Mouse (Mus musculus) gastrocnemius, postnatal 14 days (tissue): ENCODE measurements around the gene Sema4d. TPM values are rescaled to one million over a fixed set of nuclear protein-coding genes. Genes with fewer than 3 reads are reported as not detected.

Source experiments
- DNase-seq: peaks from one replicate; pipeline ENCODE4 v3.0.0; 2021; ENCODE audit warnings: mixed read lengths
- intact Hi-C: fragments of 180-260 bp; cut with DNase I; formaldehyde crosslinking; loops from one replicate; pipeline ENCODE4 v1.15.1; 2025; ENCODE audit warnings: low total_unique reads
- total RNA-seq, 2 experiments: library from RNA; stranded (reverse); gene quantifications; 2 replicates each; pipeline ENCODE4 v1.2.3; 2021

Sema4d gene
- total RNA-seq, 2 experiments from 2014 or later: 126 to 130 TPM

- intact Hi-C loops: no loop called here
- no peak for DNase-seq
Observed at GRCm38 (mm10) chr13:51737949-51738513, 55.5 kb downstream of the Sema4d start.

GRCm38 (mm10) chr13:51737033-51737948 is 56.3 kb downstream of the Sema4d start:
- no peak for DNase-seq
- intact Hi-C loops: no loop called here

- DNase-seq: no peak
- intact Hi-C loops: no loop called here
Observed at GRCm38 (mm10) chr13:51736007-51736911, 57.3 kb downstream of the Sema4d start.

GRCm38 (mm10) chr13:51734556-51734955 is 59.0 kb downstream of the Sema4d start:
- no peak for DNase-seq
- intact Hi-C loops: no loop called here

GRCm38 (mm10) chr13:51732097-51732664 is 61.4 kb downstream of the Sema4d start:
- DNase-seq: no peak
- intact Hi-C loops: no loop called here

GRCm38 (mm10) chr13:51731474-51731873 is 62.1 kb downstream of the Sema4d start:
- peak; percentile 72 for DNase-seq
- intact Hi-C loops: no loop called here

- intact Hi-C loops: no loop called here
Observed at GRCm38 (mm10) chr13:51729887-51730361, 63.6 kb downstream of the Sema4d start.

GRCm38 (mm10) chr13:51727364-51727763 is 66.2 kb downstream of the Sema4d start:
- intact Hi-C loops: loop anchor here (1.0 kb wide), 1 partner anchor 44 kb away; no protein-coding TSS in a partner anchor
- DNase-seq: no peak

More at GRCm38 (mm10) chr13:51729887-51730361, 63.6 kb downstream of the Sema4d start:
- no peak for DNase-seq

GRCm38 (mm10) chr13:51725926-51726574 is 67.5 kb downstream of the Sema4d start:
- intact Hi-C loops: no loop called here
- DNase-seq: no peak

- intact Hi-C loops: no loop called here
- no peak for DNase-seq
Observed at GRCm38 (mm10) chr13:51725446-51725845, 68.1 kb downstream of the Sema4d start.

- intact Hi-C loops: no loop called here
- DNase-seq: no peak
Observed at GRCm38 (mm10) chr13:51724566-51724965, 69.0 kb downstream of the Sema4d start.

- intact Hi-C loops: no loop called here
- DNase-seq: no peak
Observed at GRCm38 (mm10) chr13:51723114-51723513, 70.4 kb downstream of the Sema4d start.

- intact Hi-C loops: no loop called here
- DNase-seq: no peak
Observed at GRCm38 (mm10) chr13:51720556-51720955, 73.0 kb downstream of the Sema4d start.

GRCm38 (mm10) chr13:51719256-51719655 is 74.3 kb downstream of the Sema4d start:
- no peak for DNase-seq
- intact Hi-C loops: no loop called here

- DNase-seq: no peak
- intact Hi-C loops: no loop called here
Observed at GRCm38 (mm10) chr13:51716350-51717263, 76.9 kb downstream of the Sema4d start.

GRCm38 (mm10) chr13:51712022-51712421 is 81.5 kb downstream of the Sema4d start:
- DNase-seq: no peak
- intact Hi-C loops: no loop called here

GRCm38 (mm10) chr13:51710738-51711137 is 82.8 kb downstream of the Sema4d start:
- intact Hi-C loops: no loop called here

More at GRCm38 (mm10) chr13:51710738-51711137, 82.8 kb downstream of the Sema4d start:
- DNase-seq: no peak
